Mouse (Mus musculus) forebrain, embryonic 16.5 days (tissue): ENCODE data around the gene Gm21983. TPM values are rescaled to one million over a fixed set of nuclear protein-coding genes. Genes with fewer than 3 reads are reported as not detected.

Source experiments
- ATAC-seq: fragments of 200-750 bp; cut with Nextera tagmentation; 2 replicates; pipeline ENCODE4 v1.8.0; 2017; ENCODE audit warnings: mild to moderate bottlenecking, moderate library complexity
- H3K27ac ChIP-seq: fragments of 300-500 bp; sonication (generic); 2 replicates; pipeline ENCODE4 v1.5.1; 2014; ENCODE audit warnings: low read length, control low read depth
- H3K27me3 ChIP-seq: fragments of 300-500 bp; sonication (generic); replicated peaks from 2 replicates; pipeline ENCODE4 v1.6.1; 2014; ENCODE audit warnings: low read length; ENCODE audit not compliant: control insufficient read depth, insufficient read depth
- H3K36me3 ChIP-seq: fragments of 300-500 bp; sonication (generic); 2 replicates; pipeline ENCODE4 v1.6.1; 2014; ENCODE audit not compliant: control insufficient read depth, insufficient read depth
- H3K4me1 ChIP-seq: fragments of 300-500 bp; sonication (generic); replicated peaks from 2 replicates; pipeline ENCODE4 v1.6.1; 2014; ENCODE audit warnings: low read length; ENCODE audit not compliant: control insufficient read depth, insufficient read depth
- H3K4me2 ChIP-seq: fragments of 300-500 bp; sonication (generic); 2 replicates; pipeline ENCODE4 v1.6.1; 2014; ENCODE audit warnings: mild to moderate bottlenecking, low read length, control low read depth
- H3K4me3 ChIP-seq: fragments of 300-500 bp; sonication (generic); replicated peaks from 2 replicates; pipeline ENCODE4 v1.5.1; 2014; ENCODE audit warnings: mild to moderate bottlenecking, low read length, control low read depth
- H3K9ac ChIP-seq: fragments of 300-500 bp; sonication (generic); replicated peaks from 2 replicates; pipeline ENCODE4 v1.6.1; 2014; ENCODE audit warnings: low read depth, low read length, control low read depth
- H3K9me3 ChIP-seq: fragments of 300-500 bp; sonication (generic); 2 replicates; pipeline ENCODE4 v1.6.1; 2016; ENCODE audit warnings: low read length; ENCODE audit not compliant: control insufficient read depth
- WGBS: fragments of 180-500 bp; shearing (Covaris S2); extraction: QIAGEN DNeasy Blood & Tissue Kit; methylation state at CpG from one replicate; pipeline ENCODE4 v1.1.7; 2014; 5-methylcytosine and 5-hydroxymethylcytosine counted together
- polyA plus RNA-seq: library from polyadenylated mRNA; unstranded; fragments of >200 nt; fragmentation: Nextera tagmentation; extraction: Ambion mirVana; gene quantifications from 2 replicates; pipeline ENCODE4 v1.2.1, GENCODE M21; 2015

Gene Gm21983
- 0.78 TPM in 1 of 2 replicates, not detected in the other for polyA plus RNA-seq

GRCm38 (mm10) chr7:27180837-27181695 lies at the start of gene Gm21983, which contains the start of gene Mia:
Gm21983 (minus strand) TSS chr7:27181086.
Mia (minus strand) TSS chr7:27181157.
- Histone ChIP-seq H3K4me1 (peaks cover 11% of the 10 kb centered on the region), H3K4me3 (no peak within 1 kb of the TSS), H3K4me2 (no peak within 1 kb of the TSS), H3K27ac (0 out of 2 replicates have a peak within 1 kb of the TSS, but pooled peaks have one; percentile 24), H3K36me3 (peaks cover 21% of the 10 kb centered on the region), H3K9me3 (no peaks in the 10 kb centered on the region), H3K27me3 (no peaks in the 10 kb centered on the region), H3K9ac (no peak within 1 kb of the TSS)
- WGBS, result 69% methylated on average over 14 of the region's 14 CpGs
- no peak for ATAC-seq

- WGBS, result 13% methylated on average over 6 of the region's 6 CpGs
- Histone ChIP-seq H3K9me3 (no peaks in the 10 kb centered on the region), H3K27me3 (no peaks in the 10 kb centered on the region), H3K9ac (peak overlapping the region; percentile 85), H3K36me3 (no peaks in the 10 kb centered on the region), H3K4me2 (peak overlapping the region; percentile 78), H3K4me1 (peaks cover 52% of the 10 kb centered on the region), H3K27ac (peak overlapping the region; percentile 83), H3K4me3 (peak overlapping the region; percentile 89)
- ATAC-seq, result no peak
Measured at GRCm38 (mm10) chr7:27228865-27229264, 48.0 kb upstream of the Gm21983 start.

- Histone ChIP-seq H3K4me1 (peaks cover 52% of the 10 kb centered on the region), H3K4me2 (peak within 1 kb of the TSS; percentile 78), H3K9ac (peak within 1 kb of the TSS; percentile 85), H3K4me3 (peak within 1 kb of the TSS; percentile 89), H3K27me3 (no peaks in the 10 kb centered on the region), H3K36me3 (no peaks in the 10 kb centered on the region), H3K9me3 (no peaks in the 10 kb centered on the region), H3K27ac (peak within 1 kb of the TSS; percentile 83)
- ATAC-seq, result peak; percentile 82
- WGBS, result 0% methylated on average over 43 of the region's 49 CpGs
Measured at GRCm38 (mm10) chr7:27228281-27228821, 47.5 kb upstream of the Gm21983 start, which contains the start of gene Itpkc. Itpkc (minus strand) TSS chr7:27228661.

GRCm38 (mm10) chr7:27227676-27228075 lies 46.8 kb upstream of the Gm21983 start:
- Histone ChIP-seq H3K27ac (no peak overlapping the region), H3K4me3 (peak overlapping the region; percentile 89), H3K27me3 (no peaks in the 10 kb centered on the region), H3K4me2 (peak overlapping the region; percentile 78), H3K4me1 (peaks cover 52% of the 10 kb centered on the region), H3K36me3 (peaks cover 2% of the 10 kb centered on the region; the same call in 1 of the 2 replicates), H3K9ac (peak overlapping the region; percentile 85), H3K9me3 (no peaks in the 10 kb centered on the region)
- 3% methylated on average over 10 of the region's 10 CpGs for WGBS
- ATAC-seq, result no peak

GRCm38 (mm10) chr7:27227276-27227675 lies 46.4 kb upstream of the Gm21983 start:
- Histone ChIP-seq H3K4me2 (peak overlapping the region; percentile 78), H3K9me3 (no peaks in the 10 kb centered on the region), H3K9ac (peak overlapping the region; percentile 85), H3K27ac (no peak overlapping the region), H3K27me3 (no peaks in the 10 kb centered on the region), H3K36me3 (peaks cover 2% of the 10 kb centered on the region; the same call in 1 of the 2 replicates), H3K4me1 (peaks cover 52% of the 10 kb centered on the region), H3K4me3 (peak overlapping the region; percentile 89)
- WGBS, result 21% methylated on average over 9 of the region's 9 CpGs
- ATAC-seq, result no peak

GRCm38 (mm10) chr7:27224877-27225575 lies 44.1 kb upstream of the Gm21983 start:
- no peak overlapping the region for H3K27ac ChIP-seq
- peak overlapping the region; percentile 15 for H3K4me3 ChIP-seq
- H3K27me3 ChIP-seq, result no peaks in the 10 kb centered on the region
- ATAC-seq, result no peak
- H3K9ac ChIP-seq, result peak overlapping the region; percentile 4
- 80% methylated on average over 11 of the region's 11 CpGs for WGBS
- H3K36me3 ChIP-seq, result peaks cover 2% of the 10 kb centered on the region; the same call in 1 of the 2 replicates
- H3K4me1 ChIP-seq, result peaks cover 52% of the 10 kb centered on the region
- no peaks in the 10 kb centered on the region for H3K9me3 ChIP-seq
- H3K4me2 ChIP-seq, result peak overlapping the region; percentile 78

- Histone ChIP-seq H3K4me3 (no peak overlapping the region), H3K27ac (no peak overlapping the region), H3K4me2 (no peak overlapping the region), H3K9me3 (no peaks in the 10 kb centered on the region), H3K4me1 (peaks cover 45% of the 10 kb centered on the region), H3K36me3 (peaks cover 5% of the 10 kb centered on the region; the same call in 1 of the 2 replicates), H3K9ac (no peak overlapping the region), H3K27me3 (no peaks in the 10 kb centered on the region)
- ATAC-seq, result no peak
- 87% methylated on average over 1 of the region's 1 CpGs for WGBS
Measured at GRCm38 (mm10) chr7:27222538-27222937, 41.7 kb upstream of the Gm21983 start.

GRCm38 (mm10) chr7:27221939-27222338 lies 41.1 kb upstream of the Gm21983 start:
- no peak overlapping the region for H3K27ac ChIP-seq
- no peaks in the 10 kb centered on the region for H3K27me3 ChIP-seq
- ATAC-seq, result no peak
- peaks cover 5% of the 10 kb centered on the region; the same call in 1 of the 2 replicates for H3K36me3 ChIP-seq
- WGBS, result 91% methylated on average over 6 of the region's 6 CpGs
- no peak overlapping the region for H3K4me3 ChIP-seq
- peaks cover 39% of the 10 kb centered on the region for H3K4me1 ChIP-seq
- H3K9ac ChIP-seq, result no peak overlapping the region
- H3K4me2 ChIP-seq, result no peak overlapping the region
- no peaks in the 10 kb centered on the region for H3K9me3 ChIP-seq

GRCm38 (mm10) chr7:27219937-27220336 lies 39.1 kb upstream of the Gm21983 start:
- 85% methylated on average over 11 of the region's 11 CpGs for WGBS
- no peak overlapping the region for H3K27ac ChIP-seq
- no peak overlapping the region for H3K9ac ChIP-seq
- no peak for ATAC-seq
- H3K36me3 ChIP-seq, result peaks cover 8% of the 10 kb centered on the region
- peaks cover 19% of the 10 kb centered on the region for H3K4me1 ChIP-seq
- H3K9me3 ChIP-seq, result no peaks in the 10 kb centered on the region
- H3K27me3 ChIP-seq, result no peaks in the 10 kb centered on the region
- no peak overlapping the region for H3K4me2 ChIP-seq
- no peak overlapping the region for H3K4me3 ChIP-seq
